Mouse (Mus musculus): ENCODE results near the gene Lmo7. TPM values are rescaled to one million over a fixed set of nuclear protein-coding genes. Genes with fewer than 3 reads are reported as not detected.

The Lmo7 gene
- polyA plus RNA-seq, 1 experiment from 2014 or later = 2.8 TPM

DNA sequence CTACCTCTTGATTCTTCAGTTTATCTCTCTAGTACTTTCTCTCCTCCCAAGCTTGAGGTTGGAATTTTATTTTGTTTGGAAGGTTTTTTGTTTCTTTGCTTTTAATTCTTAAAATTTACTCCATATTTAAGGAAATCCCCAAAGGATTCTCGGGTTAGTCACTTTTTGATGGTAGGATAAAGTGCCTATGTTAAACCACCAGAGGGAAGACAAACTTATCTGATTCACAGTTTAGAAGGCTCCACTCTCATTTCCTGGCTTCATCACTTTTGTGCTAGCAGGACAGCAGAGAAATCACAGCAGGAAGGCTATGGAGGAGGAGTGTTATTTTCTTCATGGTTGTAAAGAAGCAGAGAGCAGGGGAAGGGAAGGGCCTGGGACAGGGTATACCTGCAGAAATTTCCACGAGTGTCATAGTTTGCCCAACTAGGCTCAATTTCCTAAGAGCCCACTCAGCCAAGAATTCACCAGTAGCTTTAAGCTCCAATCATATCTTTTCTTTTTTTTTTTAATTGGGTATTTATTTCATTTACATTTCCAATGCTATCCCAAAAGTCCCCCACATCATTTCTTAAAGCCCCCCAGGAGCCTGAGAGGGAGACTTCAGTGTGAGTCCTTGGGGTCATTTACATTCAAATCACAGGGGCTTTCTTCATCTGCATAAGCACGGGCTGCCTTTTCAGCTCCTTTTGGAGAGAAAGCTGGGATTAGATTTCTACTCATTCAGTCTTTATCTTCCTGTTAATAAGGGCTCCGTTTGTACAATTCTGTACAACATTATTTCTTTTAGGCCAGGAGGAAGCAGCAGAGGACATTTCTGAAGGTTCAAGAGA is 46.8 kb downstream of the Lmo7 start:
- Histone ChIP-seq H3K27me3 (ENCODE audit: insufficient read depth, low read length) (no peaks in the 10 kb centered on the region), H3K4me3 (ENCODE audit: low read depth, low read length) (no peak overlapping the region), H3K36me3 (replicated peaks; ENCODE audit: insufficient read depth, low read length) (no peaks in the 10 kb centered on the region), H3K9ac (replicated peaks) (no peak overlapping the region), H3K4me2 (ENCODE audit: low read depth, low read length) (no peak overlapping the region), H3K4me1 (ENCODE audit: insufficient read depth) (no peaks in the 10 kb centered on the region), H3K27ac (ENCODE audit: low read depth) (no peak overlapping the region), H3K9me3 (ENCODE audit: low read length) (no peaks in the 10 kb centered on the region)
- ATAC-seq (no peak), DNase-seq (no peak)
- WGBS (ENCODE audit: insufficient replicate concordance) = 35% methylated on average over 4 of the region's 4 CpGs
- TF ChIP-seq CTCF (IDR thresholded peaks at IDR 0.05; ENCODE audit: low read depth) = no peak
- no peak for TF ChIP-seq EP300 (IDR thresholded peaks at IDR 0.05; ENCODE audit: low read depth)

DNA sequence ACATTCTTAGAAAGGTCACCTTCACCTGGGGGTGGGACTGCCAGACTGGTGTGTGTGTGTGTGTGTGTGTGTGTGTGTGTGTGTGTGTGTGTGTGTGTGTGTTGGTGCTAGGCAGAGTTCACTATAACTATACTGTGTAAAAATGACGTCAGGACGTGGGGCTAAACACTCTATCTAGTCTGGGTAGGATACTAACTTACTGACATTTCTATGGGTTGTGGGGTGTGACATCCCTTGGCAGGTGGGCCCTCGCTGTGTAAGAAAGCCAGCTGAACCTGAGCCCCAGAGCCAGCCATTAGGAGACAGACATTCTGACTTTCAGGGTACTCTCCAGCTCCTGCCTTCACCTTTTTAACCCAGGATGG is 47.4 kb downstream of the Lmo7 start:
- H3K9me3 ChIP-seq (ENCODE audit: low read length) = no peaks in the 10 kb centered on the region
- 59% methylated on average over 3 of the region's 3 CpGs for WGBS (ENCODE audit: insufficient replicate concordance)
- no peak overlapping the region for H3K9ac ChIP-seq (replicated peaks)
- no peaks in the 10 kb centered on the region for H3K36me3 ChIP-seq (replicated peaks; ENCODE audit: insufficient read depth, low read length)
- TF ChIP-seq CTCF (IDR thresholded peaks at IDR 0.05; ENCODE audit: low read depth) = no peak
- no peak for TF ChIP-seq EP300 (IDR thresholded peaks at IDR 0.05; ENCODE audit: low read depth)
- H3K4me3 ChIP-seq (ENCODE audit: low read depth, low read length) = no peak overlapping the region
- H3K27me3 ChIP-seq (ENCODE audit: insufficient read depth, low read length) = no peaks in the 10 kb centered on the region
- DNase-seq = no peak
- H3K4me2 ChIP-seq (ENCODE audit: low read depth, low read length) = no peak overlapping the region
- H3K27ac ChIP-seq (ENCODE audit: low read depth) = no peak overlapping the region
- no peaks in the 10 kb centered on the region for H3K4me1 ChIP-seq (ENCODE audit: insufficient read depth)
- no peak for ATAC-seq

DNA sequence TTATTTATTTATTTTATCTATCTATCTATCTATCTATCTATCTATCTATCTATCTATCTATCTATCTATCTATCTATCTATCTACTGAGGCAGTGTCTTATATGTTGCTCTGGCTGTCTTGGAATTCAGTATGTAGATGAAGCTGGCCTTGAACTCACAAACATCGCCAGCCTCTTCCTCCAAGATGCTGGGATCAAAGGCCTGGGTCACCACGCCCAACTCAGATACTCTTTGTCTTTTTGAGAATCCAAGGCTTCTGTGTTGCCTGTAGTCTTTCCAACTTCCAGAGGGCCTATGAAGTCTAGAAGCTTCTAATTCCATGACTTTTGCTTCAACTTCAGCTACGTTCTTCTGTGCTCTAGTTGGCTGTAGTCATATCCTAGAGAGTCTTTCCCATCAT is 48.7 kb downstream of the Lmo7 start:
- Histone ChIP-seq H3K4me1 (ENCODE audit: insufficient read depth) (no peaks in the 10 kb centered on the region), H3K27me3 (ENCODE audit: insufficient read depth, low read length) (no peaks in the 10 kb centered on the region), H3K4me3 (ENCODE audit: low read depth, low read length) (no peak overlapping the region), H3K4me2 (ENCODE audit: low read depth, low read length) (no peak overlapping the region), H3K36me3 (replicated peaks; ENCODE audit: insufficient read depth, low read length) (no peaks in the 10 kb centered on the region), H3K27ac (ENCODE audit: low read depth) (no peak overlapping the region), H3K9me3 (ENCODE audit: low read length) (no peaks in the 10 kb centered on the region), H3K9ac (replicated peaks) (no peak overlapping the region)
- WGBS (ENCODE audit: insufficient replicate concordance) = 76% methylated on average over 3 of the region's 3 CpGs
- TF ChIP-seq CTCF (IDR thresholded peaks at IDR 0.05; ENCODE audit: low read depth) (no peak), EP300 (IDR thresholded peaks at IDR 0.05; ENCODE audit: low read depth) (no peak)
- ATAC-seq (no peak), DNase-seq (no peak)

DNA sequence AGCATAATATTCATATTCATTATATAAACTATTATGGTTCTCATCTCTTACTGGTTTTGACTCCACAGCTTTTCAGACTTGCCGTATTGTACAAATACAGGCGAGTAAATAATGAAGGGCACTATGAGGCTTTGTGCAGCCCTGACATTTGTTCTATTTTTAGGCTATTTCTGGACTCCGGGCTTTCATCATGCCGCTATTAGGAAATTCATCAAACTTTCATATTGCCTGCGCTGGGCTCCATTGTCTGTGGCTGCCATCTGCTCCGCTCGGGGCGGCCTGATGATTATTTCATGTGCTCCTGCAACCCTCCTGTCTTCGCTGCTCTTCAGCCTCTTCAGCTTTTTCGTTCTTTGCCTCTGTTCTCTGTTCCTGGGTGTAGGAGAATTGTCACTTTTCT is 50.3 kb downstream of the Lmo7 start:
- Histone ChIP-seq H3K4me3 (ENCODE audit: low read depth, low read length) (no peak overlapping the region), H3K9me3 (ENCODE audit: low read length) (no peaks in the 10 kb centered on the region), H3K9ac (replicated peaks) (no peak overlapping the region), H3K4me2 (ENCODE audit: low read depth, low read length) (no peak overlapping the region), H3K27ac (ENCODE audit: low read depth) (no peak overlapping the region), H3K4me1 (ENCODE audit: insufficient read depth) (no peaks in the 10 kb centered on the region), H3K27me3 (ENCODE audit: insufficient read depth, low read length) (no peaks in the 10 kb centered on the region), H3K36me3 (replicated peaks; ENCODE audit: insufficient read depth, low read length) (no peaks in the 10 kb centered on the region)
- no peak for DNase-seq
- TF ChIP-seq CTCF (IDR thresholded peaks at IDR 0.05; ENCODE audit: low read depth) = no peak
- no peak for TF ChIP-seq EP300 (IDR thresholded peaks at IDR 0.05; ENCODE audit: low read depth)
- 91% methylated on average over 10 of the region's 10 CpGs for WGBS (ENCODE audit: insufficient replicate concordance)
- no peak for ATAC-seq

DNA sequence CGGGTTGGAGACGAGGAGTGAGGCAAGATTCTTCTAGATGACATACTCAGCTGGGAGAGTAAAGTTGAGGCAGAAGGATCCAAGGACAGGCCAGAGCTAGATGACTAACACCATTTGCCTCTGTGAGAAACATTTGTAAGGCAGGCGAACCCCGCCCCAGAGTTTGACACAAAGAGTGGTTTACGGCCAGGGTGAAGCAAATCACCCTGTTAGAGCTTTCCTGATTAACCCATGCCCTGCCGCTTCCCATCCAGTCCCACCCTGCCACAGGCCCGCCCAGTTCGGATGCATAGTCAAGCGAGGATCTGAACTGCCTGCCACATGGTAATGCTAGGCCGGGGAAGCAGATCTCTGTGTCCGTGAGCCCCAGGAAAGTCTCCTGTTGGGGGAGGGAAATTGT is 51.5 kb downstream of the Lmo7 start:
- no peak for ATAC-seq
- Histone ChIP-seq H3K4me2 (ENCODE audit: low read depth, low read length) (no peak overlapping the region), H3K4me1 (ENCODE audit: insufficient read depth) (no peaks in the 10 kb centered on the region), H3K9me3 (ENCODE audit: low read length) (no peaks in the 10 kb centered on the region), H3K9ac (replicated peaks) (no peak overlapping the region), H3K27me3 (ENCODE audit: insufficient read depth, low read length) (no peaks in the 10 kb centered on the region), H3K27ac (ENCODE audit: low read depth) (no peak overlapping the region), H3K4me3 (ENCODE audit: low read depth, low read length) (no peak overlapping the region), H3K36me3 (replicated peaks; ENCODE audit: insufficient read depth, low read length) (no peaks in the 10 kb centered on the region)
- 77% methylated on average over 11 of the region's 11 CpGs for WGBS (ENCODE audit: insufficient replicate concordance)
- DNase-seq = no peak
- no peak for TF ChIP-seq CTCF (IDR thresholded peaks at IDR 0.05; ENCODE audit: low read depth)
- no peak for TF ChIP-seq EP300 (IDR thresholded peaks at IDR 0.05; ENCODE audit: low read depth)

DNA sequence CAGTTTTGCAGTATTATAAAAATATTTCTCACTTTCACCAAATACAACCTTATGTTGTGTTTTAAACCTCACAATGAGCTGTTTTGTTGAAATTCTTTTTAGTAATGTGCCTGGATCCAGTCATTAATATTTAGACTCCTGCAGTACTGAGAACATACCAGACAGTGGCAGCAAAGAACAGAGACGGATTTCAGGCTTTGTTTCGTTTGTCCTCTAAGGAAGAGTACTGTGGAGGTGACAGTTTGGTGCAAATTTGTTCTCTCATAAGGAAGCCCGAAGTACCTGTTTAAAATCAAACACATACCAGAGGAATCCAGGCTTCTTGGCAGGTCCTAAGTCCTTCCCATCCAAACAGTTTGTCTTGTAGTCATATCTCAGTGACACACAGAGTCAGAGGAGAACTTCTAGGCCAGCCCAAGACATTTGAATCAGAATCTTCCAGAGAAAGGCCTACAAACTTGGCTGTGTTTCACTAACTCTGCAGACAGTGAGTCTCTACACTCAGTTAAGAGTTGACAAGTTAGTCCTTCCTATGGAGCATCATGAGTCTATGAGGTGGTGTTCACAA is 52.3 kb downstream of the Lmo7 start:
- H3K4me3 ChIP-seq (ENCODE audit: low read depth, low read length) = no peak overlapping the region
- no peak overlapping the region for H3K4me2 ChIP-seq (ENCODE audit: low read depth, low read length)
- H3K36me3 ChIP-seq (replicated peaks; ENCODE audit: insufficient read depth, low read length) = no peaks in the 10 kb centered on the region
- no peak for DNase-seq
- no peaks in the 10 kb centered on the region for H3K4me1 ChIP-seq (ENCODE audit: insufficient read depth)
- H3K9me3 ChIP-seq (ENCODE audit: low read length) = no peaks in the 10 kb centered on the region
- no peak overlapping the region for H3K27ac ChIP-seq (ENCODE audit: low read depth)
- H3K27me3 ChIP-seq (ENCODE audit: insufficient read depth, low read length) = no peaks in the 10 kb centered on the region
- 19% methylated on average over 3 of the region's 3 CpGs for WGBS (ENCODE audit: insufficient replicate concordance)
- ATAC-seq = no peak
- TF ChIP-seq EP300 (IDR thresholded peaks at IDR 0.05; ENCODE audit: low read depth) (no peak), CTCF (IDR thresholded peaks at IDR 0.05; ENCODE audit: low read depth) (peak; percentile 69)
- H3K9ac ChIP-seq (replicated peaks) = no peak overlapping the region
